Mouse (Mus musculus): Measurements from ENCODE around the gene Trim31.
"Not testable (repeated sequence)": the region's sequence is repeated elsewhere in the genome, so short reads cannot be mapped to it uniquely, and the experiment has no call there.

The Trim31 gene

GRCm38 (mm10) chr17:36897552-36898205 is at the start of gene Trim31:
Gene Trim31 (plus strand): TSS chr17:36898118.
- no peak for DNase-seq

GRCm38 (mm10) chr17:36848911-36849310 is 49.0 kb upstream of the Trim31 start:
- DNase-seq: no peak

- DNase-seq: no peak
These were observed 47.9 kb upstream of the Trim31 start for GRCm38 (mm10) chr17:36849992-36850391.

GRCm38 (mm10) chr17:36851200-36851599 is 46.7 kb upstream of the Trim31 start:
- no peak for DNase-seq

- no peak for DNase-seq
These were observed 46.3 kb upstream of the Trim31 start for GRCm38 (mm10) chr17:36851627-36852026.

GRCm38 (mm10) chr17:36855484-36855883 is 42.4 kb upstream of the Trim31 start:
- no peak for DNase-seq

GRCm38 (mm10) chr17:36856236-36856635 is 41.7 kb upstream of the Trim31 start:
- DNase-seq: no peak

GRCm38 (mm10) chr17:36858181-36858580 is 39.7 kb upstream of the Trim31 start:
- DNase-seq: no peak

- no peak for DNase-seq
These were observed 36.2 kb upstream of the Trim31 start for GRCm38 (mm10) chr17:36861680-36862079.

GRCm38 (mm10) chr17:36866719-36867527 is 31.0 kb upstream of the Trim31 start, which contains the start of gene Trim15:
Gene Trim15 (minus strand): TSS chr17:36867210.
- peak; percentile 39 for DNase-seq

- no peak for DNase-seq
These were observed 29.1 kb upstream of the Trim31 start for GRCm38 (mm10) chr17:36868836-36869235.

GRCm38 (mm10) chr17:36869284-36869954 is 28.5 kb upstream of the Trim31 start, which contains the start of gene Trim10:
Gene Trim10 (plus strand): TSS chr17:36869574.
- DNase-seq: no peak

- no peak for DNase-seq
These were observed 27.7 kb upstream of the Trim31 start for GRCm38 (mm10) chr17:36869955-36870810.

- DNase-seq: no peak
These were observed 23.3 kb upstream of the Trim31 start for GRCm38 (mm10) chr17:36874636-36875035.

GRCm38 (mm10) chr17:36883350-36883749 is 14.6 kb upstream of the Trim31 start:
- DNase-seq: no peak

- DNase-seq: no peak
These were observed 12.7 kb upstream of the Trim31 start for GRCm38 (mm10) chr17:36885132-36885790.

GRCm38 (mm10) chr17:36890073-36890903 is 7.6 kb upstream of the Trim31 start, which contains the start of gene Trim40:
Gene Trim40 (minus strand): TSS chr17:36890123.
- DNase-seq: no peak

- not testable (repeated sequence) for DNase-seq
These were observed 6.4 kb upstream of the Trim31 start for GRCm38 (mm10) chr17:36891496-36891895.

GRCm38 (mm10) chr17:36892362-36892761 is 5.6 kb upstream of the Trim31 start:
- peak; percentile 11 for DNase-seq

GRCm38 (mm10) chr17:36893387-36893786 is 4.5 kb upstream of the Trim31 start:
- DNase-seq: no peak

GRCm38 (mm10) chr17:36896583-36896982 is 1.3 kb upstream of the Trim31 start:
- peak; percentile 31 for DNase-seq
